Mouse (Mus musculus): ENCODE data around the gene Sort1. TPM values are rescaled to one million over a fixed set of nuclear protein-coding genes. Genes with fewer than 3 reads are reported as not detected.

Gene Sort1
- polyA plus RNA-seq, 1 experiment, result 21.5 TPM

- Histone ChIP-seq H3K4me1 (ENCODE audit: control insufficient read depth, insufficient read depth, low read length) (no peaks in the 10 kb centered on the region), H3K36me3 (ENCODE audit: control insufficient read depth, insufficient read depth, low read length, poor library complexity, severe bottlenecking) (no peaks in the 10 kb centered on the region; the same call in 1 of the 2 replicates), H3K27me3 (ENCODE audit: control insufficient read depth, insufficient read depth, low read length, poor library complexity, severe bottlenecking) (no peaks in the 10 kb centered on the region), H3K9ac (ENCODE audit: low read depth, poor library complexity, severe bottlenecking) (no peak overlapping the region), H3K4me3 (ENCODE audit: low read depth, low read length) (no peak overlapping the region), H3K27ac (ENCODE audit: insufficient read depth, low read length) (no peak overlapping the region), H3K9me3 (replicated peaks; ENCODE audit: control insufficient read depth, insufficient read depth, low read length, poor library complexity, severe bottlenecking) (no peaks in the 10 kb centered on the region)
- TF ChIP-seq EP300 (IDR thresholded peaks at IDR 0.05; ENCODE audit: insufficient read depth, low read depth, low read length) (no peak), CTCF (IDR thresholded peaks at IDR 0.05; ENCODE audit: low read depth, low read length) (no peak), POLR2A (IDR thresholded peaks at IDR 0.05; ENCODE audit: insufficient read depth, low read length) (no peak)
Observed at GRCm38 (mm10) chr3:108330812-108331211, 46.9 kb downstream of the Sort1 start.

- Histone ChIP-seq H3K27me3 (ENCODE audit: control insufficient read depth, insufficient read depth, low read length, poor library complexity, severe bottlenecking) (no peaks in the 10 kb centered on the region), H3K4me1 (ENCODE audit: control insufficient read depth, insufficient read depth, low read length) (no peaks in the 10 kb centered on the region), H3K9ac (ENCODE audit: low read depth, poor library complexity, severe bottlenecking) (no peak overlapping the region), H3K36me3 (ENCODE audit: control insufficient read depth, insufficient read depth, low read length, poor library complexity, severe bottlenecking) (no peaks in the 10 kb centered on the region; the same call in 1 of the 2 replicates), H3K4me3 (ENCODE audit: low read depth, low read length) (no peak overlapping the region), H3K27ac (ENCODE audit: insufficient read depth, low read length) (no peak overlapping the region), H3K9me3 (replicated peaks; ENCODE audit: control insufficient read depth, insufficient read depth, low read length, poor library complexity, severe bottlenecking) (no peaks in the 10 kb centered on the region)
- TF ChIP-seq POLR2A (IDR thresholded peaks at IDR 0.05; ENCODE audit: insufficient read depth, low read length) (no peak), EP300 (IDR thresholded peaks at IDR 0.05; ENCODE audit: insufficient read depth, low read depth, low read length) (no peak), CTCF (IDR thresholded peaks at IDR 0.05; ENCODE audit: low read depth, low read length) (no peak)
Observed at GRCm38 (mm10) chr3:108336878-108337277, 53.0 kb downstream of the Sort1 start.

- H3K27me3 ChIP-seq (ENCODE audit: control insufficient read depth, insufficient read depth, low read length, poor library complexity, severe bottlenecking), result no peaks in the 10 kb centered on the region
- no peak overlapping the region for H3K27ac ChIP-seq (ENCODE audit: insufficient read depth, low read length)
- no peaks in the 10 kb centered on the region for H3K4me1 ChIP-seq (ENCODE audit: control insufficient read depth, insufficient read depth, low read length)
- no peaks in the 10 kb centered on the region for H3K9me3 ChIP-seq (replicated peaks; ENCODE audit: control insufficient read depth, insufficient read depth, low read length, poor library complexity, severe bottlenecking)
- TF ChIP-seq EP300 (IDR thresholded peaks at IDR 0.05; ENCODE audit: insufficient read depth, low read depth, low read length), result no peak
- no peak for TF ChIP-seq CTCF (IDR thresholded peaks at IDR 0.05; ENCODE audit: low read depth, low read length)
- TF ChIP-seq POLR2A (IDR thresholded peaks at IDR 0.05; ENCODE audit: insufficient read depth, low read length), result no peak
- H3K9ac ChIP-seq (ENCODE audit: low read depth, poor library complexity, severe bottlenecking), result no peak overlapping the region
- H3K36me3 ChIP-seq (ENCODE audit: control insufficient read depth, insufficient read depth, low read length, poor library complexity, severe bottlenecking), result no peaks in the 10 kb centered on the region; the same call in 1 of the 2 replicates
- no peak overlapping the region for H3K4me3 ChIP-seq (ENCODE audit: low read depth, low read length)
Observed at GRCm38 (mm10) chr3:108341040-108341439, 57.2 kb downstream of the Sort1 start.

GRCm38 (mm10) chr3:108342185-108342584 is 58.3 kb downstream of the Sort1 start:
- H3K27me3 ChIP-seq (ENCODE audit: control insufficient read depth, insufficient read depth, low read length, poor library complexity, severe bottlenecking), result no peaks in the 10 kb centered on the region
- no peaks in the 10 kb centered on the region for H3K9me3 ChIP-seq (replicated peaks; ENCODE audit: control insufficient read depth, insufficient read depth, low read length, poor library complexity, severe bottlenecking)
- H3K4me1 ChIP-seq (ENCODE audit: control insufficient read depth, insufficient read depth, low read length), result no peaks in the 10 kb centered on the region
- no peak overlapping the region for H3K4me3 ChIP-seq (ENCODE audit: low read depth, low read length)
- no peak overlapping the region for H3K27ac ChIP-seq (ENCODE audit: insufficient read depth, low read length)
- TF ChIP-seq EP300 (IDR thresholded peaks at IDR 0.05; ENCODE audit: insufficient read depth, low read depth, low read length) (no peak), CTCF (IDR thresholded peaks at IDR 0.05; ENCODE audit: low read depth, low read length) (no peak), POLR2A (IDR thresholded peaks at IDR 0.05; ENCODE audit: insufficient read depth, low read length) (no peak)
- H3K9ac ChIP-seq (ENCODE audit: low read depth, poor library complexity, severe bottlenecking), result no peak overlapping the region
- no peaks in the 10 kb centered on the region; the same call in 1 of the 2 replicates for H3K36me3 ChIP-seq (ENCODE audit: control insufficient read depth, insufficient read depth, low read length, poor library complexity, severe bottlenecking)

- Histone ChIP-seq H3K36me3 (ENCODE audit: control insufficient read depth, insufficient read depth, low read length, poor library complexity, severe bottlenecking) (no peaks in the 10 kb centered on the region; the same call in 1 of the 2 replicates), H3K27ac (ENCODE audit: insufficient read depth, low read length) (no peak overlapping the region), H3K4me1 (ENCODE audit: control insufficient read depth, insufficient read depth, low read length) (no peaks in the 10 kb centered on the region), H3K9me3 (replicated peaks; ENCODE audit: control insufficient read depth, insufficient read depth, low read length, poor library complexity, severe bottlenecking) (no peaks in the 10 kb centered on the region), H3K27me3 (ENCODE audit: control insufficient read depth, insufficient read depth, low read length, poor library complexity, severe bottlenecking) (no peaks in the 10 kb centered on the region), H3K9ac (ENCODE audit: low read depth, poor library complexity, severe bottlenecking) (no peak overlapping the region), H3K4me3 (ENCODE audit: low read depth, low read length) (no peak overlapping the region)
- no peak for TF ChIP-seq POLR2A (IDR thresholded peaks at IDR 0.05; ENCODE audit: insufficient read depth, low read length)
- no peak for TF ChIP-seq CTCF (IDR thresholded peaks at IDR 0.05; ENCODE audit: low read depth, low read length)
Observed at GRCm38 (mm10) chr3:108345855-108346254, 62.0 kb downstream of the Sort1 start.

- no peaks in the 10 kb centered on the region for H3K27me3 ChIP-seq (ENCODE audit: control insufficient read depth, insufficient read depth, low read length, poor library complexity, severe bottlenecking)
- TF ChIP-seq CTCF (IDR thresholded peaks at IDR 0.05; ENCODE audit: low read depth, low read length), result no peak
- TF ChIP-seq EP300 (IDR thresholded peaks at IDR 0.05; ENCODE audit: insufficient read depth, low read depth, low read length), result no peak
- no peak for TF ChIP-seq POLR2A (IDR thresholded peaks at IDR 0.05; ENCODE audit: insufficient read depth, low read length)
- no peaks in the 10 kb centered on the region for H3K9me3 ChIP-seq (replicated peaks; ENCODE audit: control insufficient read depth, insufficient read depth, low read length, poor library complexity, severe bottlenecking)
- H3K9ac ChIP-seq (ENCODE audit: low read depth, poor library complexity, severe bottlenecking), result no peak overlapping the region
- no peaks in the 10 kb centered on the region for H3K4me1 ChIP-seq (ENCODE audit: control insufficient read depth, insufficient read depth, low read length)
- H3K27ac ChIP-seq (ENCODE audit: insufficient read depth, low read length), result no peak overlapping the region
- no peak overlapping the region for H3K4me3 ChIP-seq (ENCODE audit: low read depth, low read length)
- H3K36me3 ChIP-seq (ENCODE audit: control insufficient read depth, insufficient read depth, low read length, poor library complexity, severe bottlenecking), result no peaks in the 10 kb centered on the region; the same call in 1 of the 2 replicates
Observed at GRCm38 (mm10) chr3:108348376-108348775, 64.5 kb downstream of the Sort1 start.
